Mouse (Mus musculus) brown adipose tissue, adult 24 weeks (tissue): ENCODE measurements around the gene Iqsec2. TPM values are rescaled to one million over a fixed set of nuclear protein-coding genes. Genes with fewer than 3 reads are reported as not detected.

Experiments
- polyA plus RNA-seq: library from polyadenylated mRNA; stranded (reverse); fragments of >200 nt; gene quantifications from 2 replicates; pipeline ENCODE4 v1.2.4, GENCODE M21; 2012; ENCODE audit not compliant: missing spikeins, insufficient read depth, insufficient read length

Gene Iqsec2
- polyA plus RNA-seq, 1 experiment = 55.1 TPM

Other genes with a start within 250 kb of the Iqsec2 start
- gene Hsd17b10, start 142.4 kb upstream of the Iqsec2 start, polyA plus RNA-seq = 221 and 367 TPM in 2 replicates
- 2.0 and 2.3 TPM in 2 replicates for gene Ribc1, start 128.0 kb upstream of the Iqsec2 start, polyA plus RNA-seq
- gene Smc1a, start 127.8 kb upstream of the Iqsec2 start, polyA plus RNA-seq = 39.7 and 40.6 TPM in 2 replicates
- gene Kdm5c, start 88.8 kb downstream of the Iqsec2 start, polyA plus RNA-seq = 25.2 and 33.0 TPM in 2 replicates
- 2.9 and 3.3 TPM in 2 replicates for gene Kantr, start 183.2 kb downstream of the Iqsec2 start, polyA plus RNA-seq
- gene Tspyl2, start 198.2 kb downstream of the Iqsec2 start, polyA plus RNA-seq = 7.0 and 7.7 TPM in 2 replicates
- 1.2 TPM in 1 of 2 replicates, not detected in the other for gene Gpr173, start 224.4 kb downstream of the Iqsec2 start, polyA plus RNA-seq